Mouse (Mus musculus): ENCODE measurements around the gene Zmynd8.

DNA sequence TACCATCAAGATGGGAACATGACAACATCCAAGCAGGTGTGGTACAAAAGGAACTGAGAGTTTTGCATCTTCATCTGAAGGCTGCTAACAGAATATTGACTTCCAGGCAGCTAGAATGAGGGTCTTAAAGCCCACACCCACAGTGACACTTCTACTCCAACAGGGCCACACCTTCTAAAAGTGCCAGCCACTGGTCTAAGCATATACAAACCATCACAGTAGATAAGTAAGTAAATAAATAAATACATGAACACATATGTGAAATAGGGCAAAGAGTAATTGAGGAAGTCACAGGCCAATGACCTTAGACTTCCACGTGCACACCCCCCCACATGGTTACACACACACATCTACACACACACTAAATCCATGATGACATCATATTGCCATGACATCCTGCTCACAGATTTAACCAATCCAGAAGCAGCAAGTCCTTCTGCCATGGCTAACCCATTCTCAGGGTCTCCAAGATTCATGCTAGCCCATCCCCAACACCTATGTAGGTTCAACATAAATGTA is 47.3 kb upstream of the Zmynd8 start:
- TF ChIP-seq CTCF (IDR thresholded peaks at IDR 0.05; ENCODE audit: borderline replicate concordance, control insufficient read depth, extremely low read depth, insufficient read depth, low read length, poor library complexity): no peak
- no peak for TF ChIP-seq POLR2A (IDR thresholded peaks at IDR 0.05; ENCODE audit: control insufficient read depth, extremely low read depth, insufficient read depth, low read length, poor library complexity)

All from thymus, adult 2 months (tissue).